Mouse (Mus musculus): ENCODE results near the gene Fen1. TPM values are rescaled to one million over a fixed set of nuclear protein-coding genes. Genes with fewer than 3 reads are reported as not detected.
"Not testable (repeated sequence)": the region's sequence is repeated elsewhere in the genome, so short reads cannot be mapped to it uniquely, and the experiment has no call there.

Gene Fen1
- polyA plus RNA-seq, 2 experiments from 2014 or later = 51.7 to 76.7 TPM

DNA sequence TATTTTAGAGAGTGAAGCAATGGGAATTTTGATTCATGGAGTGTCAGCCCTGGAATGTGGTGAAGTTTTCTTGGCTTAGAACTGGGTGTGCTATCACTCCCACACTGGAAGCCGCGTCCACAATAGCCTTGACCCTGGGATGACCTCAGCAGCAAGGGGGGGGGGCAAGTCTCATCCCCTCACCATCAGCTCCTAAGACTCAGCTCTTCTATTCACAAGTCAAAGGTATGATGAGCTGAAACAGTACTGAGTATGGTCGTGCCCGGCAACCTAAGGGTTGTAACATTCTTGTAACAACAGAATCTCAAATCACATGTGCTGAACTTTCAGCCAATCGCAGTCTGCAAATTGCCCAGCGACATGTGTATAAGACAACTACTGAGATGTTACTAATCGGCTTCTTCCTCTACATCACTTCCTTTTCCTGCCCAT is 27.0 kb downstream of the Fen1 start:
- no peak for ATAC-seq

DNA sequence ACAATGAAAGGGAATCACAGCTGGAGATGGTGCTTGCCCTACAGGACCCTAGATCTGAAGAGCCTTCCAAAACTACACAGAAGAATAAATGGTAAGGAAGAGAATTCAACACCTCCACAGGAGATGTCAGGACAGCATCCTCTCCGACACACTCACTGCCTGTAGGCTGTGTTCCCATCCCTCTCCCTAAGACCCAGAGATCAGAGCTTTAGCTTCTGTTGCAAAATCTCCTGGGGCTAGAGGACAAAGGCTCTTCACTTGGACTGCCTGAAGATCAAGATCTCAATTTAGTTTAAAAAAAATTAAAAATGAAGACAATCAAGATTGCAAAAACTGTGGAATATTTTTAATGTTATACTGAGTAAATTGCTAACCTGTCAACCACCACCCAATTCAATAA is 27.5 kb downstream of the Fen1 start:
- no peak for ATAC-seq

DNA sequence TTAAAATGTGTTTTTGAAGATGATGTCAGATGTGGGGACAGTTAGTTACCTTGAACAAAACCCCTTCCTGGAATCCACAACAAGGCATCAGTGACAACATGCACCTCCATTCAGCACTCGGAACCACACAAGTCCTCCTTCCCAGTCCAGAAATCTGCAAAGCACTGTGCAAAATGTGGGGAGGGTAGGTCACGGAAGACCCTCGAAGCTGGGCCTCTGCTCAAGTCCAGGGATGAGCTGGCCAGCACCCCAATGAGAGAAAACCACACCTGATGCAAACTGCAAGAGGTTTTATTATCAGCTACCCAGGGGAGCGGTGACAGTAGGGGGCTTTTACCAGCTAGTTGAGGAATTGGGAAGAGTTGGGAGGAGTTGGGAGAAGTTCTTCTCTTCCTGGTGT is 29.0 kb downstream of the Fen1 start:
- no peak for ATAC-seq

DNA sequence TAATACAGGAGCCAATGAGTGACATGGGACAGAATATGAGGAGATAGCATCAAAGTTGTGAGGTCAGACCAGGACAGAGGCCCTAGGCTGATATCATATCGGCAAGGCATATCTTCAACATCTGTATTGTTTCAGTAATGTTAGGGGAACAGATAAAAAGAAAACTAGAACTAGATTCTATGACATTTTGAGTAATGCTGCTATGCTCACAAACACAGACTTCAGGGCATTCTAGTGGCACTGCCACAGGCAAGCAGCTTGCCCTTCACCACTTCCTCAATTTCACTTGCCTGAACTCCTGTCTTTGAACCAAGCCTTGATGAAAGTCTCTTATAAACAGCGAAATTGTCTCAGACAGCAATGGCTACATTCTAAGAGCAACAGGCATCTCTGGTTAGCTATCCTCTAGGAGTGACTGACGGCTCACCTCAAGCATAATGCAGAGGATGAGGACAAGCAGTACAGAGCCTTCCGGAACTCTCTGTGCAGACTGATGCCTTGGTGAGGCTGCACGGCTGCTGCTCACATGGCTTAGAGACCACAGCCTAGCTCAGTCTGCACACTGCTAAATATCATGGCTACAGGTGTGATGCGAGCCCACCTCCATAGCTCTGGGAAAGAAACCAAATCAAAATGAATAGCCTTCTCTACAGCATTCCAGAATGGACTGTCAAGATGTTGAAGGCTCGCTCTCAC is 30.0 kb downstream of the Fen1 start:
- ATAC-seq = no peak

DNA sequence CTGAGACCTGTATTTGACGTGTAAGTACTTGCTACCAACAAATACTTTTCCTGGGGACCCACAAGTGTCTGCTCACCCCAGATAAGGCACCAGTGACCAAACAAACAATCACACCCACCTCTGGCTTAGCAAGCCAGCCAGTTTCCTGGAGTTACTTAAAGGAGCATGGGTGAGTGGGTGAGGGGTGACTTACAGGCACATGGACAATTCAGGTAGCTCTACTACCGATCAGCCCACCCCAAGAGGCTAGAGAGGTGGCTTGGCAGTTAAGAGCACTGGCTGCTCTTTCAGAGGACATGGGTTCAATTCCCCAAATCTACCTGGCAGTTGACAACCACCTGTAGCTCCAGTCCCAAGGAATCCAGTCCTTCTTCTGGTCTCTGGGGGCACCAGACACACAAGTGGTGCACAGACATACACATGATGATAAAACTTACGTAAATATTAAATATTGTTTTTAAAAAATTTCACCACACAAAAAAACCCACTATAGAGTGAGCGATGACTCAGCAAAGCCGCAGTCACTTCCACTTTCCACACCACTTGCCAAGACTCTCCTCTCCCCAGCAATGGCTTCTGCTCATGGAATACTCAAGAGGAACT is 30.8 kb downstream of the Fen1 start:
- ATAC-seq = no peak

DNA sequence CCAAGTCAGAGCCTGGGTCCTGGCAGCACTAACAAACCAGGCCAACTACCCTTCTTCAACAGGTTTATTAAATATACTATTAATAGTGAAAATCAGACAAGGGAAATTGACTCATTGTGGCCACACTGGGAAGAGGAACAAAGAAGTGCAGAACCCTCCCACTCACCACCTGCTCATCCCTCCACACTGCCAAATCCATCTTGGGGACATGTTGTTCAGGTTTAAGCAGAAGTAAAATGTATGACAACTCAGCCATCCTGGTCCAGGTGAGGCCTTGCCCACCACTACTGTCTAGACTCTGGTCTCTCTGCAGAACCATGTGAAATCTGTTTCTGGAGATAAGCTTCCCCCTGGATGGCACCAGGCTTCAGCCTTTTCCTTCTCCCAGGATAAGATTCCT is 32.1 kb downstream of the Fen1 start:
- no peak for ATAC-seq

DNA sequence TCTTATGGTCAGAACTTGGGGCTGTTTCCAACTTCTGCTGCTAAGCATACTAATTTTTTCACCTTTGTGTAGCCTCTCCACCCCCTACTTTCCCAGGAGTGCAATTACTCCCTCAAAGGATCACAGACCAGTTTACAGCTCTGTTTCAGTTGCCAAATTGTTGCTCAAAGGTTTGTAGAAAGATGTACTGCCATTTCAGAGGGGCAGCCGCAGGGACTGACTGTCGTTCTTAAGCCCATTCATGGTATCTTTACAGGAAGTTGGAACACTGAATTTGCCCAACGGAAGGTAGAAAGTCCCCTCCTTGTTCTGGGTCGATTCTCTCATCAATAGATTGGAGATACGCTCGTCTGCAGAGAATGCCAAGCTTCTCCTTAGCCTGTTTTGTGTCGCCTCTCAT is 32.6 kb downstream of the Fen1 start:
- no peak for ATAC-seq

DNA sequence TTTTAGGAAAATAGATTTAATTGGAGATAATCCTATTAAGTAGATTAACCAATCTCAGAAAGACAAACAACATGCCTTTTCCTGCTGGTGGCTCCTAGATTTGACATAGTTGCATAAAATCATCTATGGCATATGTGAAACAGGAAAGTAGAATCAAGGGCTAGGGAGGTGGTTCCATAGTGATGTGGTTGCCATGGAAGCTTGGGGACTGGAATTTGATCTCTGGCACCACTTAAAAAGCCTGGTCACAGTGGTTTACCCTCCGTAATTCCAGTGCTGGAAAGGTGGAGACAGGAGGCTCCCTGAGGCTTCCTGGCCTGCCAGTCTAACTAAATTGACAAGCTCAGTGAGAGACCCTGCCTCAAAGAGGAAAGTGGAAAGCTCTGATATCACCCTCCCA is 33.5 kb downstream of the Fen1 start:
- ATAC-seq = no peak

DNA sequence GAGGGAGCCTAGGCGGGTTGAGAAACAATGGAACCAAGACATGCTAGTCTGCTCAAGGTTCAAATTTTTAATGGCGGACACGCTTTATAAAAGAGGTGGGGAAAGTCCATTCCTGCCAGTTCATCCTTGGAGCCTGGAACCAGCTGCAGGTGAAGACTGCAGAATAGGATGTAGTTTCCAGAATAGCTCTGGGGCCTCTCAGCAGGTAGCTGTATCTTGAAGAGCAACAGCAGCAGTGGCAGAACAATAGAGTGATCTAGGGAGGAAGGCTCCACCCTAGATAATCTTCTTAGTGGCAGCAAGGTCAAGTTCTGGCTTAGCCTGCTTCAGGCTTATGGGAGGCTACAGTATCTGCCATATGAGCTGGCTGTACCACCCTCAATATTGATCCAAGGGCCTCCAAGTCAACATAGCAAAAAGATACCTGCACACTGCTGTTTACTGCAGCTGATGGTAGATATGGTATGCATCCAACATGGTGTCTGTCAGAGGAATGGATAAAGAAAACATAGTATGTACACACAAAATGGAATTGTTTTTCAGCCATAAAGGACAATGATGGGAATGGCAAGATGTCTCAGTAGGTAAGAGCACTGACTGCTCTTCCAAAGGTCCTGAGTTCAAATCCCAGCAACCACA is 34.2 kb downstream of the Fen1 start:
- not testable (repeated sequence) for ATAC-seq

DNA sequence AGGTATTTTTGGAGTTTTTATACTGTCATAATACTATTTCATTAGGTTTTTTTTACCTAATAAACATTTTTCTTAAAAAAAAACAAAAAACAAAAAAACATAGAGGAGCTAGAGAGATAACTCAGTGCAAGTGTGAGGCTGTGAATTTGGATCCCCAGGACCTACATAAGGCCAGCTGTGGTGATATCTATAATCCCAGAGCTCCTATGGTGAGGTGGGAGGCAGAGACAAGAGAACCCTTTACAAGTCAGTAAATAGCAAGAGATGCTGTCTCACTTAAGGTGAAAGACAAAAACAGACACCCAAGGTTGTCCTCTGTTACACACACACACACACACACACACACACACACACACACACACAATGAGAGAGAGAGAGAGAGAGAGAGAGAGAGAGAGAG is 34.8 kb downstream of the Fen1 start:
- no peak for ATAC-seq

DNA sequence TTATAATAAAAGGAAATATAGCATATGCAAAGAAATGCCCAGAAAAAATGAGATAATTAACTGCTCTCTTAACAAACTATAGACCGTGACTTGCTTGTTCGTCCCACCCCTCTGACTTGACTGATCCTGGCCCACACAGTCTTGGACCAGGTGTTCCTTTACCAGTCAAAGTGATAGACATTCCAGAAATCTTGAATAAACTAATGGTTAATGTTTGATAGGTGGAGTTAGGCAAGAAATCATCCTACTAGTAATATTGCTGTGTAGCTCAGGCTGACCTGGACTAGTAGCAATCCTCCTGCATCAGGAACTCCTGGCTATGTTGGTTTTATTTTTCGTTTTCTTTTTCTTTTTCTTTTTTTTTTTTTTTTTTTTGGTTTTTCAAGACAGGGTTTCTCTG is 35.5 kb downstream of the Fen1 start:
- no peak for ATAC-seq

DNA sequence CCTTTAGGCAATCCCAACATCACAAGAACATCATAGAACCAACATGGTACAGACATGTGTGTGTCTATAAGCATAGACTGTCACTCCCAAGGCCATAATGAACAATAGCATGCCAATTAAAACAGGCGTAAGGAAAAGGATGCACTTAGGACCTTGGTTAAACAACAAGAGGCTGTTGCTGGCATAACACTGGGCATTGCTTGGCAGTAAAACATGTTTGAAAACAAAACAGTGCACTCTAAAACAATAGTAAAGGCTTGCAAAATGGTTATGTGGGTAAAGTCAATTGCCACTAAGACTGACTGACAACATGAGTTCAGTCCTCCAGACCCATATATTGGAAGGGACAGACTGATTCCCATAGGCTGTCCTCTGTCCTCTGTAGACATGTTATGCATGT is 36.0 kb downstream of the Fen1 start:
- no peak for ATAC-seq

DNA sequence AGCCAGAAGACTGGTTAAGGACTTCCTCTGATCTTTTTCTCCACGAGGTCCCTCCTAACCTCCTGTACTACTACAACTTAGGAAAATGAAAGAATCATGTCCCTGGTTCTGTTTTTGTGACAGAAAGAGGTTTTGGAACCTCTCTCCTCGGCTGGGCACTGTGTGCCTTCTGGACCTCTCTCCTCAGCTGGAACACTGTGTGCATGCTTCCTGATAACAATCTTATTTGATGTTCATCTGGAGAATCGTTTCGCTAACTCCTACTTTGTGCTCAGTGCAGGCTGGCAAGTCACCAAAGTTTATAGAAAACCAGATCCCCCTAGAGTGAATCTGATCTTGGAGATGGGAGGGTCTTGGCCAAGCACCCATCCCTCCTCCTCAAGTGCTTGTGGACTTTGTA is 36.9 kb downstream of the Fen1 start:
- no peak for ATAC-seq

DNA sequence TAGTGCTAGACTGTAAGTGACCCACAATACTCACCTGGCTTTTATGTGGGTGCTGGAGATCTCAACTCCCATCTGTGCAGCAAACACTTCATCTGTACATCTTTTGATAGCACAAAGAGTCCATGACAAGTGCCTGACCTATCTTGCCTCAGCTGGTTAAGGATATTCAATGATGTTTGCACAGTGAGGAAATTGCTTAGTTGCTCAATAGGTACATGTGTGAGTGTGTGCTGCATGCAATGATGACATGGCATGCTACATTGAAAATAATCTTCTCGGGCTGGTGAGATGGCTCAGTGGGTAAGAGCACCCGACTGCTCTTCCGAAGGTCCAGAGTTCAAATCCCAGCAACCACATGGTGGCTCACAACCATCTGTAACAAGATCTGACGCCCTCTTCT is 38.0 kb downstream of the Fen1 start:
- ATAC-seq = not testable (repeated sequence)

DNA sequence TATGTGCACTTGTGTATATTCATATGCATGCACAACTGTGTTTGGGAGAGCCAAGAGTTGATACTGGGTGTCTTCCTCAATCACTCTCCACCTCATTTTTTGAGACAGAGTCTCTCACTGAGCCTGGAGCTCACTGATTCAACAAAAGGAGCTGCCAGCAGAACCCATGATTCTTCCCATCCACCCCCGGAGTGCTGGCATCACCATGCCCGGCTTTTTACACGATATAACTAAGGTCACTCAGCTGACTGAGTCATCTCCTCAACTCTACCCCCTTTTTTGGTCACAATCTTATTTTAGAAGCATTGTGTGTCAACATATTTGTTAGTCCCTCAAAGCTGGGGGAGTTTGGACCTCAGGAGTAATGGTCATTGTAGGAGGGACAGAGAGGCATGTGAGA is 40.1 kb downstream of the Fen1 start:
- no peak for ATAC-seq

DNA sequence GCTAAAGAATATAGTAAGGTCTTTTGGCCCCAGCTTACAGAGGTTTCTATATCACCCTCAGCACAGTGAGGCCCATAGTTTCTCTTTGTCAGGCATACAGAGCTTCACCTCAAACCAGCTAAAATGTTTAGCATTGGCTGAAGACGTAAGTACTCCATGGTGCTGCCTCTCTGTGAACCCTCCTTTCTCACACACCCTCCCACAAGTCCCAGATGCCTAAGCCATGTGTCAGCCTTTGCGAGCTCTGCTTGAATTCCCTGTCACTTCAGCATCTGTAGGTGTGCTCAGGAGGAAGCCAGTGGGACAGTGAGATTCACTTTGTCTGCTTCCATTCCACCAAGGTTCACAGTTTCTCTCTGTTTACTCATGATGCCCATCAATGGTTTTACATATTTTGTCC is 46.2 kb downstream of the Fen1 start:
- ATAC-seq = no peak

DNA sequence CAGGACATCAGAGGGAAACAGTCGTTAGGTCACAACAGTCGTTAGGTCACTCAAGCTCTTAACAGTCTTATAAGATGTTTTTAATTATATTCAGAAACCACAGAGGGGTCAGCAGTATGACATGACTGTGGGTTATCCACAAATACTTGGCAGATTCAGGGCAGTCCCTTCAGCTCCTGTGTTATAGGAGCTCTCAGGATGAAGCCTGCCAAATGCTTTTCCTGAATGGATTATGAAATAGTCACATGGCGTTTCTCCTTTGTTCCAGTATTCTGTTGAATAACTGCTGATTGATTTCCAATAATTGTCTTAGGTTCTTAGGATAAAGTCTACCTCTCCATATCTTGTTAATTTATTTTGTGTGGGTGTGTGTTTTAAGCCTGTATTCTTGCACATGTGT is 54.8 kb downstream of the Fen1 start:
- no peak for ATAC-seq

Other genes starting within 250 kb of the Fen1 start
- 1,000 to 10,000 TPM; 1,834 to 2,304 TPM for gene Fth1, start 223.6 kb downstream of the Fen1 start, polyA plus RNA-seq (2017; shearing (Covaris generic))
- gene Best1, start 202.5 kb downstream of the Fen1 start, polyA plus RNA-seq (2017; shearing (Covaris generic)) = not detected
- gene Rab3il1, start 202.5 kb downstream of the Fen1 start, polyA plus RNA-seq (2017; shearing (Covaris generic)) = 1 to 10 TPM in 1 of 2 experiments, not detected in 1; 1.2 TPM
- gene Fads3, start 162.6 kb downstream of the Fen1 start, polyA plus RNA-seq (2017; shearing (Covaris generic)) = not detected
- under 1 TPM; 0.19 to 0.29 TPM for gene Fads2, start 102.4 kb downstream of the Fen1 start, polyA plus RNA-seq (2017; shearing (Covaris generic))
- 1 to 10 TPM; 6.7 to 7.2 TPM for gene Fads1, start 21.3 kb downstream of the Fen1 start, polyA plus RNA-seq (2017; shearing (Covaris generic))
- gene Tmem258, start 155 bp downstream of the Fen1 start, polyA plus RNA-seq (2017; shearing (Covaris generic)) = 100 to 1,000 TPM; 356 to 371 TPM
- under 1 TPM in 1 of 2 experiments, not detected in 1; 0.09 TPM for gene Myrf, start 36.6 kb upstream of the Fen1 start, polyA plus RNA-seq (2017; shearing (Covaris generic))
- gene Dagla, start 100.7 kb upstream of the Fen1 start, polyA plus RNA-seq (2017; shearing (Covaris generic)) = under 1 TPM in 1 of 2 experiments, not detected in 1; 0.20 TPM
- under 1 TPM in 1 of 2 experiments, not detected in 1; 0.05 TPM for gene Syt7, start 184.9 kb upstream of the Fen1 start, polyA plus RNA-seq (2017; shearing (Covaris generic))